Mouse (Mus musculus) frontal cortex, postnatal 36 days (tissue): ENCODE measurements around the gene Stk39.

Experiments used
- DNase-seq, 2 experiments: peaks; one replicate each; pipeline ENCODE4 v3.0.0; 2022; ENCODE audit warnings: low spot score in 2 of 2

The Stk39 gene

DNA sequence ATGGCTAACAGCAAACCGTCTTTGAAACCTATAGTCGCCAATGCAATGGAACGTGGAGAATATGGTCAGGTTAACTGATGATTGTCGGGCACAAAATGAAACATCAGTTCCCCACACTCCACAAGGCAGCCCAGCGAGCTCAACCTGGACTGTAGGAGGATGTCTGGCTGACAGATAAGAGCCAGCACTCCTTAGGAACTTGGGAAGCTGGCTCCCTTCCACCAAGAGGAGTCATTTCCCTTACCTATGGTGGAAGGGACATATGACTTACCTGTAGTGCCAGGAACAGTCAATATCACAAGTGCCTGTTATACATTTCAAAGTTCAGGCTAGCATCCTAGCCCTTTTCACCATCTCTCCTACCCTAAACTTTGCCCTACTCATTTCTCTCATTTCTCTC is 14.0 kb downstream of the Stk39 start:
- DNase-seq = no peak

DNA sequence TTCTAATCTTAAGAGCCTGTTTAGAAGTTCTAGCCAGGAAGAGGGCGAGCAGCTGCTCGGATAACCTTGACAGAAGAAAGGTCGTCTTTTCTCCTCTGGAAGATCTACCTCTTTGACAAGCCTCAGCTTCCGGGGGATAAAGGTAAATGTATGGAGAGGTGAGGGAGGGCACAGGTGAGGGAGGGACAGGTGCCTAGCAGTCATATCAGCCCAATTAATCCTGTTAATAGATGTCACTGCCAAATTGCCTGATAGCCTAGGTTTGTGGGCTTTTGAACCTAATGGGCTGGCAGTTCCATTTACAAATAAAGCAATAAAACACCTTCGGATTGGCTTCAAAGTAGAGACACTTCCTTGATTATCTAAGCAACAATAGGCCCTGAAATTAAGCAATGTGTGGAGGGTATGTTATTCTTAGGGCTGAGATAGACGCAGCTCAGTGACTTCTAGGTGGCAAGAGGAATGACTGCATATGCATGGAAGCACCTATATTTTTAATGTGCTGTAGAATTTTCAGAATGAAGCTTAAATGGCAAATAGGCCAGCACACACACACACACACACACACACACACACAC is 14.5 kb downstream of the Stk39 start:
- no peak for DNase-seq

DNA sequence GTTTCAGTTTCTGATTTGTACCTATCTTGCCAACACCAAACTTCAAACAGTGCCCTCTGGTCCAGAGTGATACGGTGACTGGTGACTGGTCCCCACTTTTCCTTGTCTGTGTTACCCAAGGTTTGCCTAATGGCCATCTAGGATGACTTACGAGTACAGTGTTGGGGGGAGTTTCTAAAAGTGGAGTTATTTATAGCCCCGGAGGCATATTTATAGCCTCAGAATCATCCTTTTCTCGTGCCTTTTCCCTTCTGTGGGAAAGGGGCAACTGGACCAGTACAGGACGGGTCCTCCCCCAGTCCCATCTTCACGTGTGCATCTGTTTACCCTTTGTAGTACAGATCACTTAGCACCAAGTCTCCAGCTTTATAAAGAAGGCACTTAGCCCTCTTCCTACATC is 15.2 kb downstream of the Stk39 start:
- DNase-seq = no peak

DNA sequence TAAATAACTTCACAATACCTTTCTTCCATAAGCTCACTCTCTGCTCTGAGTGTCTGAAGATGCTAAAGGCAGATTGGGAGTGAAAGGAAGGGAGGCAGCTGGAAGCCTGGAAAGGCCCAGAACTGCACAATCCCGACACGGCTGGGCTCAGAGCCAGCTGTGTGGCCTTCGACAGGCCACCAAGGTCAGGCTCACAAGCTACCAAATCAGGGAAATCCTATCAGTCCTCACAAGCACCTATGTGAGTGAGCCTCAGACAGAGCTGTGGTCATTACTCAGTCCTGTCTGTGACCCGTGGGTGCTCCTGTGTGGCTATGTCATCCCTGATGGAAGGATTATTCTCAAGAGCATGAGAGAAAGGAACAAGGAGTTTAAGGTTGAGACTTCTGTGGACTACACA is 19.7 kb downstream of the Stk39 start:
- DNase-seq = no peak

DNA sequence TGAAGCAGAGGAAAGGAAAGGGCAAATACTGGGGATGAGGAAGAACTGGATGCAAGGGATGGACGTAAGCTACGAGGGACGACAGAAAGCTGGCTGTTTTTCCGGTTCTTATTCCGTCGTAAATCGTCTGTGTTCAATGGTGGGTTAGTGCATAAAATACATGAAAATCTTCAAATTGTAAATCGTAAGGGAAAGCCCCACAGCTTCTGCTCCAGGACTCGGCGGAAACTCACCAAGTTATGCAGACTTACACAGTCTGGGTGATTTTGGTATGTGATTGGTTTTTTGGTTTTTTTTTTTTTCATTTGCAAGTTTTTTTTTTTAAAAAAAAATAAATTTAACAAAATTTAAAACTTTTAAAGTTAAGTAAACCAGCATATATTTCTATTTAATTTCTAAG is 24.0 kb downstream of the Stk39 start:
- DNase-seq = no peak

DNA sequence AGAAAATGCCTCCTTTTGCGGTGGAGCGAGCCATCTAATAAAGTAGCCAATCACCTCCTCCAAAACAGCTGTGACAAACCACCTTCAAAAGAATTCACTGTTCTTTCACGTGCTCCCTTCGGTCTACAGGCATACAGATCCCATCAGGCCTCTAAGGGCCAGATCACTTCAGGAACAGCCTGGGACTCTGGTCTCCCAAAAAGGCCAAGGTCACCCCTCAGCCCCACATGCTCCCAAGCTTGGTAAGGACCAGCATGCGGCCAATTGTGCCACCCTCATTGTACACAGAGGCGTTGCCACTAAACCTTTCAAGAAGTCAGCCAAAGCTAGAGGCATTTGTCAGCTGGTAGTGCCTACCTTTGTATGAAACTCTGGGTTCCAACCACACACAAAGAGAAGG is 28.9 kb downstream of the Stk39 start:
- DNase-seq = no peak

DNA sequence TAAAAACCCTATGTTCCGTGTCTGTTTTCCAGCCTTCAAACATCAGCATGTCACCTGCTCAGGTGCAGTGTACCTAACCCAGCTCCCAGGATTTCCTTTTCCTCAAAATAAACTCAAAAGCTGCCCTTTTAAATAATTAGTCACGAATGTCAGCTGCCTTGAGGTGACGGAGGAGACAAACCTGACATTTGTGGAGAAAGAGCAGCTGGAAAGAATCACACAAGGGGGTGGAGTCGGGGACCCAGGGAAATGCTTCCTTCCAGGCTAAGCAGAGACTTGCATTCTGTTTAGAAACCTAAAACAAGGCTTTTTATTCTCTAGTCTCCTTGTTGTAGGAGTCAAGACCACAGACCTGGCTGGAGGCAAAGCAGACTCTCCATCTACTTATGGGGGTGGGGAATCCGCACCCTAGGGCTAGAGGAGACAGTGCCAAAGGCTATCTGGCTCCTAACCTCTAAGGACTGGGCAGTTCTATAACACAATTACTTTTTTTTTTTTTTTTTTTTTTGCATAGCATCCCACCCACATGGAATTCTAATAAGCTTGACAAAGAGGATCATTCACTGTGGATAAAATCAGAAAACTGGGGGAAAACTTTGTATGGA is 29.9 kb downstream of the Stk39 start:
- DNase-seq = no peak

DNA sequence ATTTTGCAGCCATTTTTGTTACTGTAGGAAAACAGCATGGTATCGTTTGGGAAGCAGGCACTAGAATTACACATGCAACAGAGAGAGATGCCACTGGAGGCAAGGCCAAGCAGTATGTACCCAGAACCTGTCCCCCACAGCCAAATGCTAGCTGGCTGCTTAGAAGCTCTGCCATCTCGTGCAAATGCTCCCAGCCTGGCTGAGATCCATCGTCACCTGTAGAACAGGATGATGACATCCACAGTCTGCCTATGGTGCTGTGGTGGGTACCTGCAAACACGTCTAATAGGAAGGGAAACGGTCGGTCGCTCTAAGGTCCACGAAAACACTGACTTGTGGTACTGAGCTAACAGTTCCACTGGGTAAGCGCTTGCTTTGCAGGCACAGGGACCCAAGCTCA is 32.5 kb downstream of the Stk39 start:
- DNase-seq = no peak

DNA sequence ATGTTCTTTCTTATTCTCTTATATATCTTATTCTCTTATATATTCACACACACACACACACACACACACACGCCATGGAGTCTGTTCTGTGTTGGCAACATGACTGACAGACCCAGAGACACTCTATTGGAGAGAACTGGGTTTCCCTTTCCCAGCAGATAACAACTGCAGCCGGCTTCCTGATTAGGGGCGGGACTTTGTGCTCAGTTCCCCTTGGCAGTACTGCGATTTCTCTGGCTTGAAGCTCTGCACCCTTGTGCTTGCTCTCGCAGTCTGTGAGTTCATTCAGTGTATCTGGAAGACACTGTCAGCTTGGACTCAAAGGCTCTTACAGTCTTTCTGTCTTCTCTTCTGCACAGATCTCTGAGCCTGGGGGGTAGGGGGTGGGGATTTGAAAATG is 34.1 kb downstream of the Stk39 start:
- no peak for DNase-seq

DNA sequence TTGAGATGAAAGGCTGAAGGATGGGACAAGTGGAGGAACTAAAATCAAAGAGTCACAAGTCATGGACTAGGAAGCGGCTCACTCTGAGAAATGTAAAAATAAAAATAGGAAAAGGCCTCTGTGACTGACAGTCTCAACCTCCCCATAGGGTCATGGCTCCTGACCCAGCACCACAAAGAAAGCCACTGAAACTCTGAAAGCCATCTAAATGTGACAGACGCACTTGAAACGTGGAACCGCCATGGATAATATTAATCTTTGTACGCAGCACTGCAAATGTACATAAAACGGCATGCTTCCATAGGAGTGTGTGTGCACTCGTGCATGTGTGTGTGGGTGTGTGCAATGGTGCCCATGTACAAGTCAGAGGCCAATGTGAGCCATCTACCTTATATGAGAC is 34.9 kb downstream of the Stk39 start:
- DNase-seq = no peak

DNA sequence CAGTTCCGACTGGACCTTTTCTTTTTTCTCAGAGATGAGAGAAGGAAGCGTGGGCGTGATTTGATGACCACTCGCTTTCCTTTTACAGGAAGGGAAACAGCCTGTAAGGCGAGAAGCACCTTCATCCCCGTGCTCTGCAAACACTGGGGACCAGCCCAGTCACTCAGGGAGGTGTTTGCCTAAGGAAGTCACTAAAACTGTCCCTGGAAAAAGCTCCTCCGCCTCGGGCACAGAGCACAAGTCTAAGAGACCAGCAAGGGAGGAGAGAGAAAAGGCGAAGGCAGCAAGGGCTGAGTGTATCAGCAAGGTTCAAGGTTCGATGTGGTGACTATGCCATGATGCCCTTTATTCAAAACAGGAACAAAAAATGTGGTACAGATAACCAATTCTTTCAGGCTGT is 35.8 kb downstream of the Stk39 start:
- no peak for DNase-seq

DNA sequence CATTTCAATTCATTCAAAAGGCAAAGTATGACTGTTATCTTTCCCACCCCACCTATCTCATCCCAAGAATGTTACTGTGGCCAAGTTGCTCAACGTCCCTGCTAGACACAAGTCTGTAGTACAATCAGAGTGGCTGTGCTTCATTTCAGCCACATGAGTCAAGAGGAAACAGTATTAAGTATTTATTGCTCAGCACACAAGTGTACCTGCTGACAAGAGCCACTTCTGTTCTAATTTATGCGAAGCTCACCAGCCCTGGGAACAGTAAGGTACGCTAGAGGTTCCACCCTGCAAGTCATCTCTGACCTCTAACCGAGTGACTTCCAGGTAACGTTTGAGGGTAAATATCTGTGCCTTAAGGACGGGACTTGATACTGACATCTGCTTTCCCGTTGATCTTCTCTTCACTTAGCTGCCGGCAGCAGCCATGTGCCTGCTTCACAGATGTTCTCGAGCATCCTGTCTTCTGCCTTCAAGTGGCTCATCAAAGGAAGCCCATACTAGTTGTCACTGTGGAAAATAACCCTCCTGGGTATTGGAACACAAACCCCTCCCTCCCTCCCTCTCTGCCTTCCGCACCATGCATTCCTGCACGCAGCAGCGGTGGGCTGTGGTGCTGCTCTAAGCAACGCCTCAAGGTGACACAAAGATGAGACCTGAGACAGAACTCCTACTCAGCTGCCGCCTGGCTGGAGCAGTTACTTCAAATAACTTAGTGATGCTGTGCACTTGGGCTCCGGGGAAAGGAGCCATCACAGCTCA is 36.4 kb downstream of the Stk39 start:
- DNase-seq = no peak

DNA sequence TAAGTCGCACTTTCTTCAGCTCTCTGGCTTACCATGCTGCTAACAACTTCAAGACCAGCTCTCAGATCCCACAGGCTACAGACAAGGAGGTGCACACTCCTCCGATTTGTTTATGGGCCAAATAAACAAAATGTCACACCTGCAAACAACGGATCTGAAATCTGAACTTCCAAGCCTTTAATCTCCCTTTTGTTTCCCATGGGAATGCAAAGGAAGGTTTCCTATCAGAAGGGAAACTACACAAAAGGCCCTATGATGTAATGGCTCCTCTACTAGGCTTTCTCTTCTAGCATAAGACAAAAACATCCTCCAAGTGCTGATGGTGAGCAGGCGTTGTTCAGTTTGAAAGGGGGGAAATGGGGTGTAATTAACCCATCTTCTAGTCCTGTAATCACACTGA is 37.1 kb downstream of the Stk39 start:
- no peak for DNase-seq

DNA sequence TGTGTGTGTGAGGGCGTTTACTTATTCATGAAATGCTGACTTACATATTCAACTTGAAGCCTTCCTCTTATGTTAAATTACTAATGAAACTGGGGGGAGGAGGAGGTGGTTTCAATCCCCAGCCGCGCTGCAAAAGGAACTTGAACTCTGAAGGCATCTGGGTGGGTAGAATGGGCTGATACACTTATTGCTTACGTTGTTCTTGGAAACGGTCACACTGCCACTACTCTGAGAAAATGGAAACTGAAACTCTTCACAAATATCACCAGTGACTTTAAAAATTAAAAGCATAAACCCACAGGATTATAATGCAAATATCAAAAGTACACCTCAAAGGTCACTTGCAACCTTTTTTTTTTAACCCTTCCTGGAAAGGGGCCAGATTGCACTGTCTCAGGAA is 37.5 kb downstream of the Stk39 start:
- DNase-seq = no peak

DNA sequence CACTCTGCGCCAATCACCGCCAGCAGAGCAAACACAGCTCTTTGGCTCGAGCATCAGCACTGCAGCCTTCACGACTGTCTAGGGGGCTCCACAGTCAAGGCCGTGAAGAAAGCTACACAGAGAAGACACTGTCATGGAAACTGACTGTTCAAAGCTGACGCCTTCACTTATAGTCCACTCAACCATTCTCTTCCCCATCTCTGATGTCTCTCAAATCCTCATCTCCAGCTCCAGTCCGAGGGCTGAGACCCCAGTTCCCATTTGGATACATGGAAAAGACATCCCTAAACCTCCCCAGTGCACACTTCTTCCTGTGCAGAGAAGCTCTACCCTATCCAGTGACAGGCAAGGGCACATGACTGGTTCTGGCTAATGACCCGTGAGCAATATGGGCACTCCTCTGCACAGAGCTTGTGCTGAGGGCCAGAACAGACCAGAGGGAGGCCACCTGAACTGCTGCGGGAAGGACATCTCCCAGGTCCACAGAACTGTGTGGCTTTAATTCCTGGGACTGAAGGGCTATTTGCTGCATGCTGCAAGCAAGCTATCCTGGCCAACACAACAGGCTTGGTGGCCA is 38.2 kb downstream of the Stk39 start:
- DNase-seq = no peak

DNA sequence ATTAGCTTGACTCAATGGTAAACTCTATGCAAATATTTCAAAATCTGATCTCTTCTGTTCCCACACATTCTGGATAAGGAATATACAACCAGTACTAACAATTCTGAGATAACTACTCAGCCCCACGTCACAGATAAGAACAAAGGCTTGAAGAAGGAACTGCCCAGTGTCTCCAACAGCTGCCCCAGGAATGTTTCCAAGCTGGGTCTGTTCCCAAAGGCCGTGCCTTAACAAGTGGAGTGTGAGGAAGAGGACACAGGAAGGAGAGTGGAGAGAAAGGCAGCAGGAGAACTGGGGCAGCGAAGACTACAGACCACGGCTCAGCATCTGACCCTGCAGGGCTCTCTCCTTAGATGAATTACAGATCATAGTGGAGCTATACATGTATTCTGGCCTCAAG is 39.2 kb downstream of the Stk39 start:
- no peak for DNase-seq

DNA sequence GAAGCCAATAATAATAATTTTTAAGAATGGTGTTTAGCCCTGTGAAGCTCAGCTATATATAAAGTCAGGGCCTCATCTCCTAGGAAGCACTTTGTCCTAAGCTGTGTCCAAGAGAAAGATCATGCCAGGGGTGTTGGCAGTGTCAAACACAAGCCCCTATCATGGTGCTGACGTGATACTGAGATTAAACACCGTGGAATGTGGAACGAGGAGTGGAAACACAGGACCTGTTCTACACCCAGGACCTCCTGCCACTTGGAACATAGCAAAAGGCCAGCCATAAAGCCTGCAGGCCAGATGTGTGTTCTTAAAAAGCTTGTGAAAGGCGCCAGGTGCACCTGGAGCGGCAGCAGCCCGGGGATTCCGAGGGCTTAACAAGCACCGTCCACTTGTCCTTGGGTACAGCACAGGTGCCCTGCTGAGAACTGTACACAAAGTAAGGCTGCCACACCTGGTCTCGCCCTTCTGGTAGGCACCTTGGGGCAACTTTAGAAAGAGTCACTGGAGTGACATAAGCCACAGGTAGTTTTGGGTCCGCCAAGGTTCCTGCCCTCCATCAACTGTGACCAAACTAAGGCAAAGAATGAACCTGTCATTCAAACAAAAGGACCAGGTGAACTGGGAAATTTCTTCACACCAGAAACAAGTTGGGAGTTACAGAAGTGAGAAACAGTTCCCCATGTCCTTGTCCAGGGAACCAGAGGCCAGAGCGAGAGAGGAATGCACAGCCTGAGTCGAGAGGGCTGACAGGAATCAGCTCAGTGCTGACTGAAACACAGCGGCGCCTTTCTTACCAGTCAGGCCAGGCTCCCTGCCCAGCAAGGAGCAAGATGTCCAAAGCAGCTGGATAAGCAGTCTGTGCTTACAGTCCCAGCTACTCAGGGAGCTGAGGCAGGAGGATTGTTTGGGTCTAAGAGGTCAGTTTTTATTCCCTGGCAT is 40.8 kb downstream of the Stk39 start:
- DNase-seq = no peak

DNA sequence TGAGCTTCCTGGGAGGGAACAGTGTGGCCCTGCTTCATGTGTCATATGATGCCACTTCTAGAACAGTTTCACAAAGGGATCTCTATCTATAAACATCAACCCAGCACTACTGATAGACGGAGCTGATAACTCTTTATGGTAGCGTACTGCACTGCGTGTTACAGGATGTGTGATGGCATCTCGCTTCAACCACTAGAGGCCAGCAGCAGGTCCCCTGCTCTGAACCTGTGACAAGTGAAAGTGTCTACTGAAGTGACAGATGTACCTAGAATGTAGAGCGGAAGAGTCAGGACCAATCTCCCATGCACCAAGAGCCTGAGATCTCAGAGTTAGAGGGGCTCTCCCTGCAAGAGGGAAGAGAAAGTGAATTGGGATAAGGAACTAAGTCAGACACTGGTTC is 41.6 kb downstream of the Stk39 start:
- no peak for DNase-seq

DNA sequence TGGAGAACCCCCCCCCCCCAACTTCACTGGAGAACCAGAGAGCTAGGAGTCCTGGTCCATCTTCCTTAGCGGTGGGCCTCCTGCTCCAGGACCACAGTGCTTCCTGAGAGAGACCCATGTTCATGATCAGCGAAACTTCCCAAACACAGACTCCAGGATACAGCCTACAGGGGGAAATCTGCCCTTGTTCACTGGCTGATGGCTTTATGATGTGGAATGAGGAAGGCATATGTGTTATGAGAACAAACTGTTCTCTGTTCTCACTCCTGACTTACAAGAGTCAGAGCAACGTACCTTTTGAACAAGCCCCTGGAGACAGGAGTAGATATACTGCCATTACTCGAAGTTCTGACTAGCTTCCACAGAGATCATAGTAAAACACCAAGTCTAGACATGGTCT is 42.6 kb downstream of the Stk39 start:
- DNase-seq = no peak

DNA sequence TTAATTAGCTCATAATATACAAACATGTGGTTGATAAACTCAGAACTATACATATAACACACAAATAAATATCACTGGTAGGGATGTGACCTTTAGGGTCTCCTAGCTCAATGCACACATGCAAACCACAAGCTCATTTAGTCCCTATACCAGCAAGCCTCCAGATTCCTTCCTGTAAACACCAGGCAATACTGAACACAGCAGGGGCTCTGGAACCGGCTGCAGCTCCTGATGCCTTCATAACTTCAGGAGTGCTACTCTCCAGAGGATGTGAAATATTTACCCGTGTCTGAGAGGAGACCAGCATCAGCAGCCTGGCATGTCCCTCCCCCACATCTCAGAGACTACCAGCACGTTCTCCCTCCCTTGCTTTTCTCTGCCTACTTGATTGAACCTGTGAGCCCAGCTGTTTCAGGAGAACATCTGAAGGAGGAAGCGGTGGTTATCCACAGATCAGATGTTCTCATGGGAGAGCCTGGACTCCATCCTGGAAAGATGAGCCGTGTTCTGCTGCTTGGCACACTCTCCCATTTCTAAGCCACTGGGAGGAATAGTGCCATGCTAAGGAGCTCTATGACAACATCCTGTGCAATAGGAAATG is 45.0 kb downstream of the Stk39 start:
- DNase-seq = no peak

DNA sequence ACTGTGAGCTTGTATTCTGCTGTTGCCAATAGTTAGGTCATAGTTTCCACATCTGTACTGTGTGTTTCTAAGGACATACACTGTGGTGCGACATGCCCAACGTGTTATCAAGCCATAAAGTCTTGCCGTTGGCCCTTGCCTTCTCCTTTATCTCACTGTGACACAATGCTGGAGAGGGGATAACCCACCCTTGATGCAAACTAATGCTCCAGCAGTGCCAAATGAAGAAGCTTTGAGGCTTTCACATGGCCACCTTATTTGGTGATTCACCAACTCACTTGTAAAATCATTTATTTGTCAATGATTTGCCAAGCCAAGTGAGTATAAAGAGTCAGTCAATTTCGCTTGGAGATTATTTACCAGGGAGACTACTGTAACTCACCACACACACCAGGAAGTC is 46.0 kb downstream of the Stk39 start:
- DNase-seq = no peak

DNA sequence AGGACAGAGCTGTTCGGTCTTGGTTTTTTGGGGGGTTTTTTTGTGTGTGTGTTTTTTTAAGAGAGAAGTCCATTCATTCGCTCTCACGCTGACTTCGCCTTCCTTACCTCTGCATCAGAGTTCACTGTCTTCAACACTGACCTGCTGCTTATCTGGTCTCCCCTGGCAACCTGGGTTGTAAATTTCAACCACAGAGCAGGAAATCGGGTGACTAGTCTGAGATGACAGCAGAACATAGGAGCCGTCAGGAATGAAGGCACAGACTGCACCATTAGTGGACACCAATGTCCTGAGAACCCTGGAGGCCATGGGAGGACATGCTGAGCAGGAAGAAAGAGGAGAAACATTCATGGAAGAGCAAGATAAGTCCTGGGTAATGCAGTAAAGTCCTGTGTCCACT is 51.1 kb downstream of the Stk39 start:
- no peak for DNase-seq
